Mouse (Mus musculus) MEL (cell line): ENCODE measurements around the gene Fah.

Experiments used
- JUND ChIP-seq: IDR thresholded peaks from 2 replicates; pipeline ENCODE4 v1.6.1; 2011; ENCODE audit warnings: low read depth, mild to moderate bottlenecking, improper control_type of control experiment, low read length
- ZMIZ1 ChIP-seq: IDR thresholded peaks from 2 replicates; pipeline ENCODE4 v1.6.1; 2012; ENCODE audit warnings: low read depth, mild to moderate bottlenecking, inconsistent platforms, low read length, improper control_type of control experiment, moderate library complexity

DNA sequence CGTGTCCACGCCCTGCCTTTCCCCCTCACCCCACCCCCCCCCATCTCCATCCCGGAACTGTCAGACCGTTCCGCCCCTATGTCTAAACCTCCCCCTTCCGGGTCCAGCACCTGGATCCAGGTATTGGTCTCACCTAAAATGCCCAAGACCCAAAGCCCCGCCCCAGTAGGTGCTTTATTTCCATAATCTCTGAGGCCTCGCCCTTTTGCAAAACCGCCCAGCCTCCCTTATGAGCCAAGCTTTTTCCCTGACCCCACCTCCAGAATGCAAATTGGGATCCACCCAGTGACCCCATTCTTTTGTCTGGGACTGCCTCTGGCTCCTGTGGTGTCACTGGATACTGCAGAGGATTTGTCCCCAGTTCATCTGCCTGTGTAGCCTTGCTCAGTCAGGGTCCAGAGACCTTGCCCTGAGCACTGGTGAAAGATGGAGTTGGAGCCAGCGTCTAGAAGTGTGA is at the start of gene Fah:
- TF ChIP-seq JUND (no peak), ZMIZ1 (no peak)
